Mouse (Mus musculus) neural tube, embryonic 14.5 days (tissue): Measurements from ENCODE around the gene Gm20532. TPM values are rescaled to one million over a fixed set of nuclear protein-coding genes. Genes with fewer than 3 reads are reported as not detected.

Source experiments
- ATAC-seq: fragments of 200-750 bp; cut with Nextera tagmentation; 2 replicates; pipeline ENCODE4 v1.8.0; 2017; ENCODE audit warnings: low read depth, mild to moderate bottlenecking, moderate TSS enrichment, moderate library complexity
- H3K27ac ChIP-seq: fragments of 300-500 bp; sonication (generic); 2 replicates; pipeline ENCODE4 v1.5.1; 2014; ENCODE audit warnings: low read depth, mild to moderate bottlenecking, control low read depth, low read length, moderate library complexity, mixed read lengths
- H3K27me3 ChIP-seq: fragments of 300-500 bp; sonication (generic); 2 replicates; pipeline ENCODE4 v1.6.1; 2014; ENCODE audit warnings: low read length; ENCODE audit not compliant: control insufficient read depth, insufficient read depth
- H3K36me3 ChIP-seq: fragments of 300-500 bp; sonication (generic); 2 replicates; pipeline ENCODE4 v1.6.1; 2014; ENCODE audit warnings: low read length, mixed read lengths; ENCODE audit not compliant: control insufficient read depth, insufficient read depth
- H3K4me1 ChIP-seq: fragments of 300-500 bp; sonication (generic); 2 replicates; pipeline ENCODE4 v1.6.1; 2014; ENCODE audit warnings: low read length; ENCODE audit not compliant: control insufficient read depth, insufficient read depth
- H3K4me2 ChIP-seq: fragments of 300-500 bp; sonication (generic); 2 replicates; pipeline ENCODE4 v1.6.1; 2014; ENCODE audit warnings: mild to moderate bottlenecking, low read depth, low read length, control low read depth
- H3K4me3 ChIP-seq: fragments of 300-500 bp; sonication (generic); 2 replicates; pipeline ENCODE4 v1.5.1; 2014; ENCODE audit warnings: low read depth, low read length, control low read depth, mixed read lengths
- H3K9ac ChIP-seq: fragments of 300-500 bp; sonication (generic); replicated peaks from 2 replicates; pipeline ENCODE4 v1.6.1; 2014; ENCODE audit warnings: low read depth, mild to moderate bottlenecking, control low read depth, low read length, mixed read lengths
- H3K9me3 ChIP-seq: fragments of 300-500 bp; sonication (generic); 2 replicates; pipeline ENCODE4 v1.6.1; 2016; ENCODE audit warnings: low read length; ENCODE audit not compliant: control insufficient read depth
- WGBS: fragments of 180-500 bp; shearing (Covaris S2); extraction: QIAGEN DNeasy Blood & Tissue Kit; methylation state at CpG from one replicate; pipeline ENCODE4 v1.1.7; 2014; 5-methylcytosine and 5-hydroxymethylcytosine counted together
- polyA plus RNA-seq: library from polyadenylated mRNA; unstranded; fragments of >200 nt; fragmentation: Nextera tagmentation; extraction: Ambion mirVana; gene quantifications from 2 replicates; pipeline ENCODE4 v1.2.1, GENCODE M21; 2014

Gene Gm20532
- polyA plus RNA-seq, 1 experiment from 2014 or later = not detected

DNA sequence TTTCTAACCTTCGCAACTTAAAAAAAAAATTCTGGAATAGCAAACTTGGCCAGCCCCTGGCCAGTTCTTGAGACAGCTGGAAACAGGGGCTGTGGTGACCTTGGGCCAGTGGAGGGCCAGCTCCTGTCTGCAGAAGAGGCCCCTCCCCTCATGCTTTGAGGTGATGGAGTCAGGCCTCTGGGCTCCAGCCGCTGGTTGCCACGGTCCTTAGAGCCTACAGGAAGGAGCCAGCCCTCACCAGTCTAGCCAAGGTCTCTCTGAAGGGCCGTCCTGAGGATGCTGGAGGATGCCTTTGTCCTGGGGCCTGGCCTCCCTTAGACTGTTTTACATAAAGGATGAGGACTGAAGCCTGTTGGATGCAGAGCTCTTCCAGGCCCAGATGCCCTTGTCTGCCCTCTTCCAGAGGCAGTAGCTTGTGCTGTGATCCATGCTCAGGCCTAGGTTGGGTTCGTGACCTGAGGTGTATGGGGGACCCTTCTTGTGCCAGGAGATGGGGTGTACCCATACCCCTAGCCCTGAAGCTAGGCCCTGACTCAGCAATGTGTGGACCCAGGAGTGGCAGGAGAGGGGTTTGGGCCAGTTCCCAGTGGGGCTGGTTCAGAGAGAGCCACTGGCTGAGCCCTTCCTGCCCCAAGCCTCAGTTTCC lies 42.5 kb downstream of the Gm20532 start:
- Histone ChIP-seq H3K27me3 (no peaks in the 10 kb centered on the region), H3K4me2 (peak overlapping the region; percentile 61), H3K36me3 (no peaks in the 10 kb centered on the region), H3K4me3 (peak overlapping the region; percentile 82), H3K9ac (peak overlapping the region; percentile 97), H3K4me1 (peaks cover 36% of the 10 kb centered on the region), H3K27ac (peak overlapping the region; percentile 85), H3K9me3 (no peaks in the 10 kb centered on the region)
- 17% methylated on average over 5 of the region's 5 CpGs for WGBS
- peak; percentile 50; the same call in 1 of the 2 replicates for ATAC-seq

DNA sequence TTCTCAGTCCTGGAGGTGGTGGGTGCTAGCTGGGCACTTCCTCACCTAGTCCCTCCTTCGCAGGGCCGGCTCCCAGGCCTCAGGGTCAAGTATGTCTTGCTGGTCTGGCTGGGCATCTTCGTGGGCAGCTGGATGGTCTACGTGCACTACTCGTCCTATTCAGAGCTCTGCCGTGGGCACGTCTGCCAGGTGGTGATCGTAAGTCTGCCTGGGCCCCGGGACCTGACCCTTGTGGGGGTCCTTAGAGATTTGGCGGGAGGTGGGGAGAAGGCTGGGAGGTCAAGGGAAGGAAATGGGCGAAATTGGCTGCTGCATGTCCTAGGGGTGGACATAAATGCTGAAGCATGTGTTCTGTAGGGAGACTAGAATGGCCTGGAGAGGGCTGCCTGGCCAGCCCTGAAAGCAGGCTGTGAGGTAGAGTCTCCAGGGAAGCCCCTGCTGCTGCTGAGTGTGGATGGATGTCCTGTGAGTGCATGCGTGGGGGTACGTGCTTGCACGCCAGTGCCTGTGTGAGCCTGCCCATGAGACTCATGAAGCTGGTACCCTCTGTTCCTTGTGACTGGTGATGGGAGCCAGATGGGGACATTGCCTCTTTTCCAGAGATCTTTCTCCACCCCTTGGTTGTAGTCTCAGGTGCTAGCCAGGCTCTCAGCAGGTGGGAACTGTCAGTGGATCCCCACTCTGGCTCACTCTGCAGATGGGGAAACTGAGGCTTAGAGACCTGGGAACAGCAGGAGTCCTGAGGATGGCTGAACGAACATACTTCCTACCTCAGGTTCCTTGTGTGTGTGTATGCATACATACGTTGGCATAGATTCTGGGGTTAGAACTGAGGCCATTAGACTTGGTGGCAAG lies 46.3 kb downstream of the Gm20532 start:
- ATAC-seq = no peak
- Histone ChIP-seq H3K9ac (0 out of 2 replicates have a peak overlapping the region, but pooled peaks have one; percentile 21), H3K36me3 (peaks cover 35% of the 10 kb centered on the region), H3K27ac (peak overlapping the region; percentile 28; the same call in 1 of the 2 replicates), H3K27me3 (no peaks in the 10 kb centered on the region), H3K4me1 (peaks cover 38% of the 10 kb centered on the region), H3K4me2 (no peak overlapping the region), H3K9me3 (no peaks in the 10 kb centered on the region), H3K4me3 (no peak overlapping the region)
- 69% methylated on average over 16 of the region's 16 CpGs for WGBS

DNA sequence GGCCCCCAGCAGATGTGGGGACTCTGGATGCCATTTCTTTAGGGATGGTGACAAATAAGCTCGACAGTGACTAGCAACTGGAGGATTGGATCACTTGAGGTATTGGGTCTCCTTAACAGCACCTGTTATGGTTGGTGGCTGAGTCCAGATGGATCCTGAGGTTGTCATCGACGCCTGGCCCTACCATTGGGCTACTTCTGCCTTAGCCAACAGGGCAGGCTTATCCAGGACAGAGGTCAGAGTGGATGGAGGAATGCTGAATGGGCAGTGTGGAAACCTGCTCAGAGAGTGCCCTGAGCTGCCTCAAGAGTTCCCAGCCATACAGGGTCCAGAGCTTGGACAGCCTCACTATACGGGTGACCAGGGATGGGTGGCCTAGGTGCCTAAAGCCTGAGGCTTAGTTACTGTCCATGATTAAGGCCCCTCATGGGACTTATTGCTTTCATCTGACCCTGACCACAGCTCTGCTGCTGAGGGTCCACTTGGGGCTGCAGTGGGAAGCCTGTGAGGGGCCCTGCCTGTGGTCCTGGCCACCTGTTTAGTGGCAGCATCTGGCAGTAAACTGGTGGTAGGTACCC lies 47.6 kb downstream of the Gm20532 start:
- Histone ChIP-seq H3K36me3 (peaks cover 38% of the 10 kb centered on the region), H3K4me1 (peaks cover 47% of the 10 kb centered on the region), H3K9me3 (no peaks in the 10 kb centered on the region), H3K27ac (no peak overlapping the region), H3K27me3 (no peaks in the 10 kb centered on the region), H3K4me2 (no peak overlapping the region), H3K4me3 (no peak overlapping the region), H3K9ac (0 out of 2 replicates have a peak overlapping the region, but pooled peaks have one; percentile 16)
- 73% methylated on average over 4 of the region's 4 CpGs for WGBS
- ATAC-seq = no peak

DNA sequence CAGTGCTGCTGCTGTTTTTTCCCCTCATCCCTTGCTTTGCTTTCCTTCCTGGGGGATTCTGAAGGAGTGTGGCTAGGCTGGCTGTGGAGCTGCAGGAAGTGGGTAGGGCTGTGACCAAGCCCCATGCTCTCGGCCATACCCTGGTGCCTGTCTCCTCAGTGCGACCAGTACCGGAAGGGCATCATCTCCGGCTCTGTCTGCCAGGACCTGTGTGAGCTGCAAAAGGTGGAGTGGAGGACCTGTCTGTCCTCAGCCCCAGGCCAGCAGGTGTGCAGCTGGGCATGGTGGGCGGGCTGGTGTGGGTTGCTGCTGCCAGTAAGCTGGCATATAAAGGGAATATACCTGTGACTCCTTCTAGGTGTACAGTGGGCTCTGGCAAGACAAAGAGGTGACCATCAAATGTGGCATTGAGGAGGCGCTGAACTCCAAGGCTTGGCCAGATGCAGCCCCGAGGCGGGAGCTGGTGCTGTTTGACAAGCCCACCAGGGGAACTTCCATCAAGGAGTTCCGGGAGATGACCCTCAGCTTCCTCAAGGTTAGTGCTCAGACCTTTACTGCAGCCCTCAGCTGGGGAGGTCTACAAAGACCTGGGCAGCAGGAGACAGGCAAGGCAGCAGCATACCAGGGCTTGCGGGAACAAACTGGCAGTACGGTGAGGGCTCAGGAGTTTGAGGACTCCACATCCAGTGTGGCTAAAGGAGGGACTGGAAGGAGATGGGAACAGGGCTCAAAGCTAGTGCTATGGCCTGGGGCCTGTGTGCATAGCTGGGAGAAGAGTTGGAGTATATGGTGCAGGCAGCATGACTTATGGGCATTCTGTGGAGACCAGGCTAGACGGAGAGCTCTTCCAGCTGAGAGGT lies 48.4 kb downstream of the Gm20532 start:
- no peak for ATAC-seq
- Histone ChIP-seq H3K4me1 (peaks cover 41% of the 10 kb centered on the region), H3K4me3 (no peak overlapping the region), H3K36me3 (peaks cover 38% of the 10 kb centered on the region), H3K9ac (no peak overlapping the region), H3K27me3 (no peaks in the 10 kb centered on the region), H3K4me2 (no peak overlapping the region), H3K27ac (no peak overlapping the region), H3K9me3 (no peaks in the 10 kb centered on the region)
- 64% methylated on average over 12 of the region's 12 CpGs for WGBS

DNA sequence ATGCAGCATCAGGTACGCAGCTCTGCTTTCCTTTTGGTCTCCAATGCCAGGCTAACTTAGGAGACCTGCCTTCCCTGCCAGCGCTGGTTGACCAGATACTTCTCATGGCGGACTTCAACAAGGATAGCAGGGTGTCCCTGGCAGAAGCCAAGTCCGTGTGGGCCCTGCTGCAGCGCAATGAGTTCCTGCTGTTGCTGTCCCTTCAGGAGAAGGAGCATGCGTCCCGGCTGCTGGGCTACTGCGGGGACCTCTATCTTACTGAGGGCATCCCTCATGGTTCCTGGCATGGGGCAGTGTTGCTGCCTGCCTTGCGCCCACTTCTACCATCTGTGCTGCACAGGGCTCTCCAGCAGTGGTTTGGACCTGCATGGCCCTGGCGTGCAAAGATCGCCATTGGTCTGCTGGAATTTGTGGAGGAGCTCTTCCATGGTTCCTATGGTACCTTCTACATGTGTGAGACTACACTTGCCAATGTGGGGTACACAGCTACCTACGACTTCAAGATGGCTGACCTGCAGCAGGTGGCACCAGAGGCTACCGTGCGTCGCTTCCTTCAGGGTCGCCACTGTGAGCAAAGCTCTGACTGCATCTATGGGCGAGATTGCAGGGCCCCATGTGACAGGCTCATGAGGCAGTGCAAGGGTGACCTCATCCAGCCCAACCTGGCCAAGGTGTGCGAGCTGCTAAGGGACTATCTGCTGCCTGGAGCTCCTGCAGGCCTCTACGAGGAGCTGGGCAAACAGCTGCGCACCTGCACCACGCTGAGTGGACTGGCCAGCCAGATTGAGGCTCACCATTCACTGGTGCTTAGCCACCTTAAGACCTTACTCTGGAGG lies 49.3 kb downstream of the Gm20532 start:
- H3K4me1 ChIP-seq = peaks cover 33% of the 10 kb centered on the region
- H3K4me3 ChIP-seq = no peak overlapping the region
- no peaks in the 10 kb centered on the region for H3K9me3 ChIP-seq
- no peak overlapping the region for H3K27ac ChIP-seq
- 75% methylated on average over 21 of the region's 21 CpGs for WGBS
- H3K9ac ChIP-seq = no peak overlapping the region
- H3K36me3 ChIP-seq = peaks cover 38% of the 10 kb centered on the region
- no peaks in the 10 kb centered on the region for H3K27me3 ChIP-seq
- no peak overlapping the region for H3K4me2 ChIP-seq
- ATAC-seq = no peak

DNA sequence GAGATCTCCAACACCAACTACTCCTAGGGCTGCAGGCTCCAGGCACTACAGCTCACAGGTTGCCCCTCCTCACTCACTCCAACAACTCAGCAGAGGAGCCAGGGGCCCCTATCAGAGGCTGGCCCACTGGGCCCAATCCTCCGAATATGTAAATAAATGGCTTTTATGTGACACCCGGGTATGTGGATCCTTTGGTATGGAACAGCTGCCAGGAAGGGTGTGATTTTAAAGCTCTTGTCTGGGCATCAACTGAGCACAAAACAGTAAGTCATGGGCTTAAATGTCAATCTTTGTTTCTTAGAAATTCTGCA lies 49.8 kb downstream of the Gm20532 start:
- Histone ChIP-seq H3K4me1 (peaks cover 30% of the 10 kb centered on the region), H3K4me3 (no peak overlapping the region), H3K36me3 (peaks cover 38% of the 10 kb centered on the region), H3K27ac (no peak overlapping the region), H3K4me2 (no peak overlapping the region), H3K9me3 (no peaks in the 10 kb centered on the region), H3K27me3 (no peaks in the 10 kb centered on the region), H3K9ac (no peak overlapping the region)
- ATAC-seq = no peak
- WGBS = 55% methylated on average over 2 of the region's 2 CpGs

DNA sequence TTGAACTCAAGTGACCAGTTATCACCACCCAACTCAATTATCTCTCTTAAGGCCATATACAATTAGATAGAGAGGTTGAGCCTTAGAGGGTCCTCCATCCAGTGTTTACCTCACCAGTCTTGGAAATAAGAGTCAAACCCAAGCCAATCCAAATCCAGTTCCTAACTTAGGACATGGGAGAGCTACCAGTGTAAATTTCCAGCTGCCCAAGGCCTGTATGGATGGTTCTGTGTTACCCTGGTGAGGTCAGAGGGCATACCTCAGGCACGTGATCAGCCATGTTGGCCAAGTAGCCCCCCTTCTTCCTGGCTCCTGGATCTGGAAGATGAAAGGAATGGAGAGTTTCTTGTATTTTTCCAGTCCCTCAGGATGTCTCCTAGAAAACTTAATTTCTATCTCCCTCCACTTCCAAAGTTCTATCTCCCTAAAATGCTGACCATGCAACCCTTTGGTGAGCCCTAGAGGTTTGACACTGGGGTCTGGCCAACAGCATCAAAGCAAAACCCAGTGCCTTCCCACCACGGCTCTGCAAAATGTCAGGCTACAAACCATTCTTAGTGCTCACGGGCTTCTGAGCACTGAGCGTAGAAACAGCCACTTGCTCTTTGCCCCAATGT lies 51.0 kb downstream of the Gm20532 start:
- Histone ChIP-seq H3K4me1 (peaks cover 22% of the 10 kb centered on the region), H3K4me3 (no peak overlapping the region), H3K27me3 (no peaks in the 10 kb centered on the region), H3K4me2 (no peak overlapping the region), H3K27ac (no peak overlapping the region), H3K36me3 (peaks cover 38% of the 10 kb centered on the region), H3K9me3 (no peaks in the 10 kb centered on the region), H3K9ac (no peak overlapping the region; the same call in 1 of the 2 replicates)
- no peak for ATAC-seq
- WGBS = 87% methylated on average over 4 of the region's 4 CpGs

DNA sequence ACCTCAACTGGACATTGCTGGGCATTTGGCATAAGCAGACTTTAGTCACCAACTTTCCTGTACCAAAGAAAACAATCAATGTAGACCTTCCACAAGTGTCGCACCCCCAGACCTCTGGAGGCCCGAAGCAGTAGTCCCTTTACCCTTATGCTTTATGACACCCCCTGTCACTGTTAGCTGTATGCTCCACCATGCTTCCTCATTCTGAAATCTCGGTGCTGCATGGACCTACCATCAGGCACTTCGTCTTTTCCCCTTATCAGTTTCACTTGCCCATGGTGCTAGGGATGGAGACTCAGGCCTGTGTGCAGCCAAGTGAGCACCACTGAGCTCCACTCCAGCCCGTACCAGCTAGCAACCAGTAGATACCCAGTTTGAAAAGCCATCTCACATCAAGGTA lies 51.6 kb downstream of the Gm20532 start:
- Histone ChIP-seq H3K9me3 (no peaks in the 10 kb centered on the region), H3K4me2 (peak overlapping the region; percentile 79; the same call in 1 of the 2 replicates), H3K9ac (no peak overlapping the region; the same call in 1 of the 2 replicates), H3K36me3 (peaks cover 38% of the 10 kb centered on the region), H3K4me3 (no peak overlapping the region), H3K27ac (no peak overlapping the region), H3K27me3 (no peaks in the 10 kb centered on the region), H3K4me1 (peaks cover 16% of the 10 kb centered on the region)
- no peak for ATAC-seq
- 88% methylated on average over 5 of the region's 5 CpGs for WGBS
